Mouse (Mus musculus) kidney, postnatal 25 days (tissue): ENCODE results near the gene Fgfr2.

Experiments
- DNase-seq, 2 experiments: peaks; one replicate each; pipeline ENCODE4 v3.0.0; 2021; ENCODE audit warnings: mixed read lengths in 2 of 2

Gene Fgfr2

DNA sequence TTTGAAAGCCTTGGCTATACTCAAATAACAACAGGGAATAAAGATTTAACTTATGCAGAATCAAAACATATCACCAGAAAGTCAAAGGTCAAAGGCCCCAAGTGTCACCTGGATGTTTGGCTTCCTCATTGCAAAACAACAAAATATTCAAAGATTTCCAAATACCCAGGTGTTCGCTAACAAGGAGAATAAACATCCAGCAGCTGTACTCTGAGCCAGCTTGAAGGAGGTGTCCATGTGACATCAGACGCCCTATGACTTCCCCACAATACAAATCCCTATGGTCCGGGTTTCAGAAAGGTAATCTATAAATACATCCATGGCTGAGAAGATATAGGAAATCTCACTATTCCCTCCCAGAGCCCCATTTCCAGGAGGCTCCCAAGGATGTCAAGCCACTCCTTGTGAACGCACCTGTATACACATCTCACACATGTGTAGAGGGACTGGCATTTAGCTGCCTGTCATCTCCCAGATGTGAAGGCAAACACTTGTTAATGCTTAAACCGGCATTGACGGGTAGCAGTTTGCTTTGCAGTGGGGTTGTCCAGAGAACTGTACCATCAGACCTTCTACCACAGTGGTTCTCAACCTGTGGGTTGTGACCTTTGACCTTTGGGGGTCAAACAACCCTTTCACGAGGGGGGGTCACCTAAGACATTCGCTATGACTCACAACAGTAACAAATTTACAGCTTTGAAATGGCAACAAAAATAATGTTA is 2900.4 kb downstream of the Fgfr2 start:
- DNase-seq = peak in 1 of 2 experiments; percentile 21

DNA sequence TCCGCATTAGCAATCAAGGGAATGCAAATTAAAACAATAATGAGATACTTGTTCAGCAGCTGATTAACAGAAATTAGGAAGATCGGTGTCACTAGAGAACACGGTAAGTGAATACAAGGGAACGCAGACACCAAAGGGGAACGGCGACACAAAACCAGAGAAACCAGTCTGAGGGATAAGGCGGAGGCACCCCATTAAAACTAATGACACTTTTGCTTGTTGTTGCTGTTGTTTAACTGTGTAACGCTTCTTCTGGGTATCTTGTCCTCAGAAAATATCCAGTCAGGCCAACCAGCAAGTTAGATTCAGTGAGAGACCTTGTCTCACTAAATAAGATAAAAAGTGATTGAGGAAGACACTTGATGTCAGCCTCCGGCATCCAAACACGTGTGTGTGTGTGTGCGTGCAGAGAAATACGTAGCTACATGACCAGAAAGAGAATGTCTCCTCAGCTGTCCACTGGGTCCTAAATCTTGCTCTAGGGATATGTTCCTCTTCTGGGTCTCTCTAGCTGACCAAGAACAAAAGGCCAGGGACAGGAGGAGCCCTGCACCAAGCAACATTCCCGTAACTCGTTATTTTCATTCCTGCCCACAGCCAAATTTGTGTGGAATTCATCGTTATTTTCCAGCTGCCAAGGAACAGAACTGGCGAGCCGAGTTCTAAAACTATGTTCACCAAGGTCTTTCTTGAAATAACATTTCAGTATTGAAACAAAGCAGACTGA is 2901.3 kb downstream of the Fgfr2 start:
- peak in 1 of 2 experiments; percentile 28 for DNase-seq

- peak in 1 of 2 experiments; percentile 4 for DNase-seq
Measured at GRCm38 (mm10) chr7:130220627-130221026, 2902.5 kb downstream of the Fgfr2 start.

DNA sequence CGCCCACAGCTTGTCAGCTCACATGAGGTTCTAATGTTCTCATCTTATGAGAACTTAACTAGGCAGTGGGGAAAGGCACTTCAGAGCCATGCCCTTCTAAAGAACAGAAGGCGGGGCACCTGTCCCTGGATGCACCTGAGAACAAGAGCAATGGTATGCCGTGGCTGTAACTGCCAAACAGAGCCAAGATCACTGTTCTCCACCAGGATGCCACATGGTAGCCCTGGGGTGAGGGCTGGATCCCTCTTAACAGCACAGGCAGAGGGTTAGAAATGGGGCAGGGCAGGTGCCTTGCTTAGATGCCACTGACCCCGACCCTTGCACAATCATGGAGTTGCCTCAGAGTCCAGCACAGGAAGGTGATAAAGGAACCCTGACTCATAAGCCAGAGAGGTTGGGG is 2903.3 kb downstream of the Fgfr2 start:
- DNase-seq = peak in 1 of 2 experiments; percentile 23

GRCm38 (mm10) chr7:130216272-130216671 is 2906.9 kb downstream of the Fgfr2 start:
- DNase-seq = no peak

DNA sequence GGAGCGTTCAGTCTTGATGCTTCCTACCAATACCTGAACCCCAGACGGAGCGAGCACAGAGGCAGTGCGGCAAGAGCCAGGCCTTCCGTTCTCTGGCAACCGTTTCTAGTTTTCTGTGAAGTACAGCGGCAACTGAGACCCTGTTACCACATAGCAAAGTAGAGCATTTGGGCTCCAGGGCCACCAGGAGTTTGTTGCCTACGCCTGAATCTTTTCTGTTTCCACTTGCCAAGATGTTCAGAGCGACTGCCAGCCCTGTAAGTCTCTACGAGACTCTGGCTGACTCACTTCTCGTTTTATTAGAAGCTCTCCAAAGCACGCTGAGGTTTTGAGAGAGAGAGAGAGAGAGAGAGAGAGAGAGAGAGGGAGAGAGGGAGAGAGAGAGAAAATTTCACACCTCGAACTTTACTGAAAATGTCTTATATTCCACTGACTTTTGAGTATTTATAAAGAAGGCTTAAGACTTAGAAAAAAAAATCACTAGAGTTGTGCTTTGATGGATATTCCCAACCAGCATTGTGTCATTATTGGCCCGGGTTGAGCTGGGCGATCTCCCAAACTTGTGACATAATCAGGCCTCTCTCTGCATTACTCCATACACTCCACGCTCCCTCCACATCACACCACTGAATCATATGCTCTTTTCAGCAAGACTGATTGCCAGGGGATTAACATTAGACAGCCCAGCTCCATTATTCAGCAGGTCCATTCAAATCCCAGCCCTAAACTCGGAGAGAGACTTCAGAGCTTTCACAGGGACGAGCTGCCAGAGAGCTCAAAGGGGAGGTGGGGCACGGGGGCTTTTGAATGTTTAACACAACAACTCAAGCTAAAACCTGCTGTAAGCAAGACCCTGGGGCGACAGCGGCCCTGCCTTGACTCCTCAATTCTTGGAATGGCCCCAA is 2907.6 kb downstream of the Fgfr2 start:
- DNase-seq = peak in 1 of 2 experiments; percentile 33

DNA sequence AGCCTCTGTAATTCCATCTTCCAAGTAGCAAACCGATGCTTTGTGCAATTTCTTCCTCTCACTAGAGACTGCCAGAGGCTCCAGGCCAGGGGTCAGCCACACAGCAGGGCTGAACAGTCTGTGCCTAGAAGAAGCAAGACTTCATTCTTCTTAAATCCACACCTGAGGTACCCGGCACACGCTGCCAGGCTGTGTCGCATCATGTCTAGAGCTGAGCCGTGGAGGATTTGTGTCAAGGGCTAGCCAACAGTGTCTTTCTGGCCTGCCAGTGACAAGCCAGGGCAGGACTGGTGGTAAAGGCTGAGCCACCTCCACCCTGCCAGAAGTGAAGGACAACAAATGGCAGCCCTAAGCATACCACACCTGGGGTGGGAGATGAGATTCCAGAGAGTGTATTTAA is 2910.0 kb downstream of the Fgfr2 start:
- peak in 1 of 2 experiments; percentile 30 for DNase-seq

GRCm38 (mm10) chr7:130211411-130211810 is 2911.7 kb downstream of the Fgfr2 start:
- peak in 1 of 2 experiments; percentile 26 for DNase-seq

DNA sequence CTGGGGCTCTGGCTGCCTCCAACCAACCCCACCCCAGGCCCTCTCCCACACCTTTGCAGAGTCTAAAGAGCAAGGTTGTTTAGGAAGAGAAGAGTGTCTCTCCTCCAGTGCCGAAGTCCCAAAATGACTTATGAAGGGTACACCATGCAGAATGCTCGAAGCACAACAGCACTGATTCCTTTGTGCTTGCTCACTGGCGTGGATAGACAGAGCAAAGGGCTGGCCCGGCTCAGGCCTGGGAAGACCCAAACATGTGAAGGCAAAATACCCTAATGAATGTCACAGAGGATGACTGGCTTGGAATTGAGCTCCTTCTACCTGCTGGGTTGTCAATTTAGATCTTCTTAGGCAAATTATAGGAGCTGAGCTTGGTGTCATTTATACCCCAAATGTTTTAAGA is 2914.5 kb downstream of the Fgfr2 start:
- DNase-seq = peak in 1 of 2 experiments; percentile 24

DNA sequence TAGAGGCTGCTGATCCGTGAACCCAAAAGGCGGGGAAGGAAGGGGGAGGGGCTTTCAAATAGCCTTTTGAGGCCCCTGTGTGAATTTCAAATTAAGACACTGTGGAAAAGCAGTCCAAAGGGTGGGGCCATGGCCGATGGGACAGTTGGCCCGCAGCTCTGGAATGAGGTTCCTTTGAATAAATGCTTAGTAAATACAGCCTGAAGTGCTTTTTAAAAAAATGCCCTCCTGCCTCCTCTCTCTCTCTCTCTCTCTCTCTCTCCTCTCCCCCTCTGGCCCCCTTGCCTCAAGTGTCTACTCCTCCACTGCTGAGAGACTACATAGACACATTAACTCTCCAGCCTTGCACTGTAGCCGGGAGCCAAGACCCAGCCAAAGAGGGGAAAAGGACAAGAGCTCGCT is 2917.0 kb downstream of the Fgfr2 start:
- peak; percentile 61 to 82 for DNase-seq

GRCm38 (mm10) chr7:130205140-130205539 is 2918.0 kb downstream of the Fgfr2 start:
- DNase-seq = no peak

- DNase-seq = no peak
Measured at GRCm38 (mm10) chr7:130201020-130201419, 2922.1 kb downstream of the Fgfr2 start.

DNA sequence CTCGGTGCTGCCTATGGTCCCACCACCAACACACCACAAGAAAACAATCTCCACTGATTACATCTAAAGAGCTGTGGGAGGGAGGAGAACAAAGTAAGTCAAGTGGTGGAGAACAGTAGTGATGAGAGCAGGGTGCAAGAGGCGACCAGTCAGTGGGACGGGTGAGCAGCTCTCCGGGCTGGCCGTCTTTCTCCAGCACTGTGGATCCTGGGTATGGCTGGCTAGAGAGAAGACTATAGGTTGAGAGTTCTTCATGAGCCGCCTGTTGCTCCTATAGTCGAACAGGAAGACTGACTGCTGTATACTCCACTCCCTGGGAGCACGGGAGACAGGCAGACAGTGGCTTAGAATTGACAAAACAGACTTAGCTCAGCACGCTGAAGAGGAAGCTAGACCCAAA is 2923.2 kb downstream of the Fgfr2 start:
- DNase-seq = no peak

DNA sequence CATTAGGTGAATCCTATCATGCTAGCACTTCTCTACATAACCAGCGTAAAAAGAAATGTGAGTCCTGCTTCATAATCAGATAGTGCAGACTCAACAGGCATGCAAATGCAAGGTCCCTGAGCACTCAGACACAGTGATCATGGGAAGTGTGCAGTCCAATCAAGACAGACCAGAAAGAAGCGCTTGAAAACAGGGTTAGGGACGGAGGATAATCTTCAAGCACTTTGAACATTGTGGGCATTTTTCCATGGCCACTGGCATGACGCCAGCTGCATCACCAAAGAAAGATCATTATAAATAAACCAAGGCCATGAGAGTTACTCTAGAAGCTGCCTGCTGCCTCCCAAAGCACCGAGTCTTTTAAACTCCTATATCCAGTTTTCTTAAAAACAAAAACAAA is 2923.8 kb downstream of the Fgfr2 start:
- DNase-seq = no peak

DNA sequence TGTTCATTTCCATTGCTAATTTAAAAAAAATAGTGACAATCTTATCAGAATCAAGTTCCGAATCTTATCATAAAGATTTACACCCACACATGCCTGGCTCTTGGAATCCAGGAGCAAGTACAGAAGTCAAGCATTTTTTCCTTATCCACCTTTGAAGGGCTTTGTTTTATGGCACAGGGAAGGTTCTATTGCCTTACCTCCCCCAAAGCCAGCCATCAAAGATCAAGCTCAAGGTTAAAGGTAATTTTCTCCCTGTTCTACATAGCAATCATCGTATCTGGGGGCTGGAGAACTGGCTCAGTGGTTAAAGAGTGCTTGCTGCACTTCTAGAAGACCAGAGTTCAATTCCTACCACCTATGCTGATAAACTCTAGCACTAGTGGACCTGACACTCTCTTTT is 2928.1 kb downstream of the Fgfr2 start:
- no peak for DNase-seq

DNA sequence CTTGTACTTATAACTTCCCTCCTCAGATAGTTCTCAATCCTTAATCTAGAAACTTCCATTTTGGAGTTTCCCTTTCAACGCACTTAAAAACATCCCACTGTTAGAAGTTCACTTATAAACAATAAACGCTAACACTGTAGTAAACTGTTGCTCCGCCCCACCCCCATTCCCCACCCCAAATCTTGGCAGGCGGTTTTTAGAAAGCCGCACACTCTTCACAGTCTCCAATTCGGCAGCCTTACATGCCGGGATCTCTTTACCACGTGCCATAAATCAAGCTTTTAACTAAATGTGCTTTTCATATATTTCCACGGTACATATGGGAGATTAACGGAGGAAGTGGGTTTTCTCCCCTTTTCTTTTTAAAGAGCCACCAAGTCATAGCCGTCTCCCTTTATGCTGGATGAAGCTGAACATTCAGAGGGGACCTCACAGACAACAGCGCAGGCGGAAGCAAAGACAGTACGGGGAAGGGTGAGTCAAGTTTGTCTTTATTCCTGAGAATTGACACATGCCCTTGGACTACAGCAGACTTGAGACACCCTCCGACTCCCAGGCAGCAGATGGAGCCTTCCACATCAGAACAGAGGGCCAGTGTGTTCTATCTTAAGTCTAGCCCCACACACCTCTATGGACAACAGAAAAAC is 2932.7 kb downstream of the Fgfr2 start:
- DNase-seq = no peak

DNA sequence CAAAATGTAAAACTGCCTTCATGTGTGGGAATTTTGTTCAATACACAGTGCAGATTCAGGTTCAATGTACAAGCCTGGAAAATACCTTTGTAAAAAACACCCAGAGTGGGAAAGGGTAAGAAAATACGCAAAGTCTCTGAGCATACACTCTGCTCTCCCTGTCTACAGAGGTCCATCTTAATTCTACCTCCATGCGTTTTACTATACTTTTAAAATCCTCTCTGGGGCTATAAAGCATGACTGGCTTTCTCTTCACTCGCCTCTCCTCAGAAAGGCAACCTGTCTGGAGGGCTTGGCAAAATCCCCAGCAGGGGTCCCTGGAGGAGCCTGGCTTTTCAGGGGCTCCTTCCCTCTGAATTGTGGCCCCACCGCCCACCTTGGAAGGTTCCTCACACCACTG is 2933.2 kb downstream of the Fgfr2 start:
- DNase-seq = no peak

DNA sequence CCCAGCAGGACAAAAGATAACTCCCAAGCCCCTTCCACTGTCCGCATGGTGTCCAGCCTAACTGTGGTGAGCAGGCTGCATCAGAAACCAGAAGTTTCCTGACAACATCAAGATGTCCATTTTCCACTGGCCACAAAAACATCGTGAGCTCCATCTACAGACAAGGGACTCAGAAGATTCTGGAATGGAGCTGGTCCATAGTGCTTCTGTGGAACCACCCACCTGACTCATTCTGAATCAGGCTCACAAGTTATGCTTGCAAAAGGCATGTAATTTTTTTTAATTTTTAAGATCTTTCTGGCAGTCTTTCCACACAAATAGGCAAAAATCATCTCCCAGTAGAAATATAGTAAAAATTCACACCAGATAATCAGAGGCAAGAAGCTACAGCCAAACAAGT is 2935.0 kb downstream of the Fgfr2 start:
- no peak for DNase-seq

GRCm38 (mm10) chr7:130184864-130185263 is 2938.3 kb downstream of the Fgfr2 start:
- no peak for DNase-seq

GRCm38 (mm10) chr7:130183960-130184359 is 2939.2 kb downstream of the Fgfr2 start:
- no peak for DNase-seq

DNA sequence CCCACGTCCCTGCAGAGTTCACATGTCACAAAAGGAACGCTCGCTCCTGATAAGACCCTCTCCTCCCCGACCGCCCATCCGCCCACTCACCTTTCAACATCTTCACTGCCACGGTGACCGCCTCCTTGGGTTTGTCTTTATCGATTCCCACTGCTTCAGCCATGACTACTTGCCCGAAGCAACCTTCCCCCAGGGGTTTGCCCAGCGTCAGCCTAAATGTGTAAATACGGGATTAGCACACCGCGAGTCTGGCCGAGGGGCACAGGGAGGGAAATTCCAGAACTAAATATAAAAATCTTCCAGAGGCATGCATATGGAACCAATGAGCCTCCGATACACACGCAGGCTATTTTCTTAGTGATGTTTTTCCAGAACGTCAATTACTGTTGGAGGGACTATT is 2940.6 kb downstream of the Fgfr2 start:
- DNase-seq = no peak

- peak; percentile 43 to 49 for DNase-seq
Measured at GRCm38 (mm10) chr7:130178991-130179390, 2944.2 kb downstream of the Fgfr2 start.

DNA sequence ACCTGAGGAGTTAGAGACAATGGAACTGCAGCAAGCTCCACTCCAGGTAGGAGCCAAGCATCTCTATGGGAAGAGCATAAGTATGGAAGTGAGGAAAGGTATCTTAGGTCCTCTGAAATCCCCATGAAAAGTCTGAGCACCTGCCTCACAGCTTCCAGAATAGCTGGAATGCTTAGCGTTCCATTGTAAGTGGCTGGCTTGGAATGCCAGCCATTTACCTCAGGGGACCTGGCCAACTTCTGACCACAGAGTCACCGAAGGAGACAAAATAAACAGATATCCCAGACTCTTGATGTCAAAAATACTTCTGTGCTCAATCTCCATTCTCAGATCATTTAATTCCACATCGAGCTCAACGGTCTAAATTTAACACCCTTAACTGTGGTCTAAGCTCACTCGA is 2946.1 kb downstream of the Fgfr2 start:
- peak in 1 of 2 experiments; percentile 13 for DNase-seq
